In the genomic region with DNA sequence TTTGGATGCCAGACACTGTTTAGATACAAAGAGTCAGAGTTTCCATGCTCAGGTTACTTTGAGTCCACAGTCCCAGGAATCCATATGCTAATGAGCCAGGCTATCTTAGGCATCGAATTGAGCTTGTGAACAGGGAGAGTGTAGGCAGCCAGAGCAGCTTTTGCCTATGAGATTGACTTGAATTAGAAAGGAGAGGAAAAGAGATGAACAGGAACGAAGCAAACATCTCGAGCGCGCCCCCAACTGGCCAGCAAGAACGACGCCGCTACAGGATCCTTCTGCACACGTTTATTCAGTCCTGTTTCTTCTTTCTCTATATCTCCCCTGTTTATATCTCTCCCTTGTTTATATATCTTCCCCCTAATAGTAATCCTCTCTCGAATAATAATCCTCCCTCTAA, we compare ENCODE assay signal across 11 mouse cellular contexts. TPM values are rescaled to one million over a fixed set of nuclear protein-coding genes. Genes with fewer than 3 reads are reported as not detected.
DNase-seq lines count a peak whose midpoint lies in the region; ATAC-seq lines count a peak whose summit lies in the region.
"Had no signal": no experiment of that assay in that cellular context is flagged by ENCODE, and none has a peak within 500 bp of the region (broad histone marks: within the 10 kb centered on the region; RNA-seq: fewer than 3 reads in every experiment).

No protein-coding gene starts in this region.

- no peak overlapping the region for H3K27ac ChIP-seq in neural tube, embryonic 11.5 days (ENCODE audit: low read depth, low read length)
- no peak overlapping the region for H3K27ac ChIP-seq in neural tube, embryonic 15.5 days (replicated peaks)
- no peak overlapping the region for H3K27ac ChIP-seq in embryonic facial prominence, embryonic 14.5 days (replicated peaks; ENCODE audit: low read depth, low read length)
- no peak overlapping the region for H3K27ac ChIP-seq in midbrain, embryonic 14.5 days (replicated peaks; ENCODE audit: low read depth, low read length)
- H3K27ac ChIP-seq: embryonic facial prominence, embryonic 15.5 days; liver, embryonic 13.5 days had no signal

- H3K27me3 ChIP-seq in neural tube, embryonic 11.5 days (ENCODE audit: control insufficient read depth, insufficient read depth, low read length) = no peaks in the 10 kb centered on the region
- 0 out of 2 replicates have a peak, but pooled peaks cover 9% of the 10 kb centered on the region for H3K27me3 ChIP-seq in neural tube, embryonic 15.5 days (replicated peaks)
- H3K27me3 ChIP-seq in embryonic facial prominence, embryonic 14.5 days (replicated peaks; ENCODE audit: control insufficient read depth, insufficient read depth, low read length) = 0 out of 2 replicates have a peak, but pooled peaks cover 6% of the 10 kb centered on the region
- 0 out of 2 replicates have a peak, but pooled peaks cover 3% of the 10 kb centered on the region for H3K27me3 ChIP-seq in midbrain, embryonic 14.5 days (ENCODE audit: control insufficient read depth, insufficient read depth, low read length)

- DNase-seq in cerebellum, adult 18-20 months = peak; percentile 55 to 62
- DNase-seq in cerebellum, adult 11-12 months = no peak
- DNase-seq in neural tube, embryonic 11.5 days (ENCODE audit: low spot score) = peak; percentile 50
- peak; percentile 20 for DNase-seq in embryonic facial prominence, embryonic 14.5 days (ENCODE audit: low spot score)
- DNase-seq in left cerebral cortex, adult 11 months (ENCODE audit: low spot score) = peak; percentile 62
- DNase-seq in midbrain, embryonic 14.5 days = peak; percentile 64
- DNase-seq in spleen, postnatal 4 days (ENCODE audit: low spot score in 2 of 2) = no peak
- DNase-seq: liver, embryonic 13.5 days had no signal

- no peak overlapping the region for H3K4me2 ChIP-seq in neural tube, embryonic 11.5 days (ENCODE audit: low read depth)
- H3K4me2 ChIP-seq in neural tube, embryonic 15.5 days = no peak overlapping the region
- H3K4me2 ChIP-seq in embryonic facial prominence, embryonic 14.5 days (ENCODE audit: low read depth, low read length) = no peak overlapping the region
- no peak overlapping the region for H3K4me2 ChIP-seq in midbrain, embryonic 14.5 days (ENCODE audit: low read length)
- H3K4me2 ChIP-seq: embryonic facial prominence, embryonic 15.5 days; liver, embryonic 13.5 days had no signal

- no peak overlapping the region for H3K9ac ChIP-seq in neural tube, embryonic 11.5 days (ENCODE audit: low read length)
- no peak overlapping the region for H3K9ac ChIP-seq in neural tube, embryonic 15.5 days (replicated peaks)
- H3K9ac ChIP-seq in embryonic facial prominence, embryonic 14.5 days (ENCODE audit: low read depth, low read length) = no peak overlapping the region
- H3K9ac ChIP-seq in midbrain, embryonic 14.5 days (replicated peaks; ENCODE audit: low read length) = no peak overlapping the region
- H3K9ac ChIP-seq: embryonic facial prominence, embryonic 15.5 days; liver, embryonic 13.5 days had no signal

- no peaks in the 10 kb centered on the region for H3K9me3 ChIP-seq in neural tube, embryonic 11.5 days (ENCODE audit: control insufficient read depth, low read length)
- no peaks in the 10 kb centered on the region for H3K9me3 ChIP-seq in neural tube, embryonic 15.5 days (replicated peaks)
- H3K9me3 ChIP-seq in embryonic facial prominence, embryonic 14.5 days (ENCODE audit: control insufficient read depth, low read length) = no peaks in the 10 kb centered on the region
- no peaks in the 10 kb centered on the region for H3K9me3 ChIP-seq in midbrain, embryonic 14.5 days (ENCODE audit: control insufficient read depth, low read length)
- H3K9me3 ChIP-seq: embryonic facial prominence, embryonic 15.5 days; liver, embryonic 13.5 days had no signal

- WGBS in neural tube, embryonic 11.5 days = 1% methylated on average over 10 of the region's 10 CpGs
- 4% methylated on average over 10 of the region's 10 CpGs for WGBS in neural tube, embryonic 15.5 days
- 6% methylated on average over 10 of the region's 10 CpGs for WGBS in embryonic facial prominence, embryonic 14.5 days
- 2% methylated on average over 10 of the region's 10 CpGs for WGBS in midbrain, embryonic 14.5 days

- no peaks in the 10 kb centered on the region for H3K4me1 ChIP-seq in neural tube, embryonic 11.5 days (ENCODE audit: control insufficient read depth, insufficient read depth, low read length)
- no peaks in the 10 kb centered on the region for H3K4me1 ChIP-seq in neural tube, embryonic 15.5 days
- H3K4me1 ChIP-seq in embryonic facial prominence, embryonic 14.5 days (ENCODE audit: control insufficient read depth, insufficient read depth, low read length) = no peaks in the 10 kb centered on the region
- H3K4me1 ChIP-seq in midbrain, embryonic 14.5 days (ENCODE audit: control insufficient read depth, insufficient read depth, low read length) = no peaks in the 10 kb centered on the region
- H3K4me1 ChIP-seq: embryonic facial prominence, embryonic 15.5 days; liver, embryonic 13.5 days had no signal

- H3K36me3 ChIP-seq in neural tube, embryonic 11.5 days (ENCODE audit: control insufficient read depth, insufficient read depth, low read length) = no peaks in the 10 kb centered on the region
- H3K36me3 ChIP-seq in neural tube, embryonic 15.5 days = no peaks in the 10 kb centered on the region
- no peaks in the 10 kb centered on the region for H3K36me3 ChIP-seq in embryonic facial prominence, embryonic 14.5 days (ENCODE audit: control insufficient read depth, insufficient read depth, low read length)
- H3K36me3 ChIP-seq in midbrain, embryonic 14.5 days (ENCODE audit: control insufficient read depth, insufficient read depth, low read length) = no peaks in the 10 kb centered on the region
- H3K36me3 ChIP-seq: embryonic facial prominence, embryonic 15.5 days; liver, embryonic 13.5 days had no signal

- ATAC-seq in neural tube, embryonic 11.5 days (ENCODE audit: insufficient read depth, low FRiP score, low TSS enrichment) = no peak
- ATAC-seq in neural tube, embryonic 15.5 days (ENCODE audit: low FRiP score) = no peak
- no peak for ATAC-seq in embryonic facial prominence, embryonic 14.5 days (ENCODE audit: low read depth)
- no peak for ATAC-seq in midbrain, embryonic 14.5 days (ENCODE audit: low FRiP score, low TSS enrichment)

- H3K4me3 ChIP-seq in neural tube, embryonic 11.5 days (ENCODE audit: low read depth, low read length) = no peak overlapping the region
- no peak overlapping the region for H3K4me3 ChIP-seq in neural tube, embryonic 15.5 days (replicated peaks)
- no peak overlapping the region for H3K4me3 ChIP-seq in embryonic facial prominence, embryonic 14.5 days (ENCODE audit: low read depth, low read length)
- no peak overlapping the region for H3K4me3 ChIP-seq in midbrain, embryonic 14.5 days (replicated peaks; ENCODE audit: low read depth, low read length)
- H3K4me3 ChIP-seq: embryonic facial prominence, embryonic 15.5 days; liver, embryonic 13.5 days had no signal

RNA-seq across cellular contexts. Expression of a gene that starts 7.2 kb away (rescaled TPM):
- polyA plus RNA-seq in neural tube, embryonic 11.5 days (2014; fragmentation: Nextera tagmentation; extraction: Ambion mirVana) = 517 and 530 TPM in 2 replicates
- 526 and 576 TPM in 2 replicates for polyA plus RNA-seq in neural tube, embryonic 15.5 days (2015; fragmentation: Nextera tagmentation; extraction: Ambion mirVana)
- 218 and 247 TPM in 2 replicates for polyA plus RNA-seq in embryonic facial prominence, embryonic 14.5 days (2014; fragmentation: Nextera tagmentation; extraction: Ambion mirVana)
- polyA plus RNA-seq in midbrain, embryonic 14.5 days (2014; fragmentation: Nextera tagmentation; extraction: Ambion mirVana) = 486 and 524 TPM in 2 replicates

RNA-seq across cellular contexts. Expression of a gene that starts 42.0 kb away (rescaled TPM):
- not detected in 2 replicates for polyA plus RNA-seq in neural tube, embryonic 11.5 days (2014; fragmentation: Nextera tagmentation; extraction: Ambion mirVana)
- 0.38 TPM in 1 of 2 replicates, not detected in the other for polyA plus RNA-seq in neural tube, embryonic 15.5 days (2015; fragmentation: Nextera tagmentation; extraction: Ambion mirVana)
- not detected in 2 replicates for polyA plus RNA-seq in embryonic facial prominence, embryonic 14.5 days (2014; fragmentation: Nextera tagmentation; extraction: Ambion mirVana)
- polyA plus RNA-seq in midbrain, embryonic 14.5 days (2014; fragmentation: Nextera tagmentation; extraction: Ambion mirVana) = not detected in 2 replicates
- polyA plus RNA-seq: C2C12 had no signal

RNA-seq across cellular contexts. Expression of a gene that starts 56.5 kb away (rescaled TPM):
- polyA plus RNA-seq in neural tube, embryonic 11.5 days (2014; fragmentation: Nextera tagmentation; extraction: Ambion mirVana) = 3.4 and 3.6 TPM in 2 replicates
- 13.6 and 19.7 TPM in 2 replicates for polyA plus RNA-seq in neural tube, embryonic 15.5 days (2015; fragmentation: Nextera tagmentation; extraction: Ambion mirVana)
- 16.8 and 21.0 TPM in 2 replicates for polyA plus RNA-seq in embryonic facial prominence, embryonic 14.5 days (2014; fragmentation: Nextera tagmentation; extraction: Ambion mirVana)
- 10.7 and 13.6 TPM in 2 replicates for polyA plus RNA-seq in midbrain, embryonic 14.5 days (2014; fragmentation: Nextera tagmentation; extraction: Ambion mirVana)
- polyA plus RNA-seq: C2C12 had no signal

Comparison
In these comparisons a context has a peak if more than half of its experiments do, and no peak if none do; other contexts are left out.
1. DNase-seq: peak in cerebellum, adult 18-20 months (2 of 2), neural tube, embryonic 11.5 days (single experiment), embryonic facial prominence, embryonic 14.5 days (single experiment), left cerebral cortex, adult 11 months (single experiment) and midbrain, embryonic 14.5 days (single experiment); none in cerebellum, adult 11-12 months (single experiment) and spleen, postnatal 4 days (0 of 2).